Mouse (Mus musculus): ENCODE results near the gene Jmjd1c. TPM values are rescaled to one million over a fixed set of nuclear protein-coding genes. Genes with fewer than 3 reads are reported as not detected.

Gene Jmjd1c
- polyA plus RNA-seq, 1 experiment from 2014 or later, result 56.5 TPM

DNA sequence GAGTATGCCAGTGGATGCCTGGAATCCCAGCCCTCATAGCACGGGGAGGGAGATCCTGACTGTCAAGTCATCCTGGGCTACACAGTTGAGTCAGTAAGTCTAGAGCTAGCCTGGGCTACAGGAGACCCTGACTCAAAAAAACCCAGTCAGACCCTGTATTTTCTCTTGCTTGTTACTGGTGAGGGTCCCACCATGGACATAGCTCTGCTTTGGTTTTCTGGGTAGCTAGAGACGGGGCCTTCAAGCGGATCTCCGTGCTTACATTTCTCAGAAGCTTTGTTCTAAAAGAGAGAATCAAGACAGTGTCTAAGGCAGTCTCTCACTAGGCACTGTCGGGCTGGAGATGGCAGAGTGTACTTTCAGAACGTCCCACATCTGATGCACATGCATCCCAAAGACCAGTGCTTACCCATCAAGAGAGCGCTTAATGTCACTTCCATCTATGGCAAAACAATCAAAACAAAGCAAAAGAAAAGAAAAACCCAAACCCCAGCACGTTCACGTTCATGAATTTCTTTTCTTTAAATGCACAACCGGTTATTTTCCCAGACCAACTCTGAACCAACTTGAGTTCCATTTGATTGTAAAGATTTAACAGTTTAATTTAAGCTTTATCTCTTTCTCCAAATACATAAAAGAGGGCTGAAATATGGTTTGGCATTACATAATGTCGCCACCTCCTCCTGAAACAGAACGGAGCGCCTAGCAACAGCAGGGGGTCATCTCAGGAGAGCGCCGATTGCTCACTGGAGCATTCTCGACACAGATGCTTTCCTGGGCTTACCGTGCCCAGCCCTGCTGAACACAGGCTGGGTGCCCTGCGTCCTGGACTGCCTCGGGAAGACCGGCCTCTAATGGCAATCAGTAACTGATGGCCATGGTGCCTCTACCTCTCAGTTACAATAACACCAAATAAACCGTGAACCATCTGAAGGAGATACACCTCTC, 19.7 kb upstream of the Jmjd1c start:
- Histone ChIP-seq H3K27me3 (no peaks in the 10 kb centered on the region), H3K9ac (replicated peaks) (no peak overlapping the region), H3K9me3 (no peaks in the 10 kb centered on the region), H3K4me3 (no peak overlapping the region), H3K27ac (replicated peaks) (no peak overlapping the region), H3K4me1 (peaks cover 11% of the 10 kb centered on the region), H3K4me2 (replicated peaks) (no peak overlapping the region), H3K36me3 (no peaks in the 10 kb centered on the region)
- WGBS, result 71% methylated on average over 21 of the region's 21 CpGs
- ATAC-seq (ENCODE audit: low FRiP score, low read depth), result no peak

DNA sequence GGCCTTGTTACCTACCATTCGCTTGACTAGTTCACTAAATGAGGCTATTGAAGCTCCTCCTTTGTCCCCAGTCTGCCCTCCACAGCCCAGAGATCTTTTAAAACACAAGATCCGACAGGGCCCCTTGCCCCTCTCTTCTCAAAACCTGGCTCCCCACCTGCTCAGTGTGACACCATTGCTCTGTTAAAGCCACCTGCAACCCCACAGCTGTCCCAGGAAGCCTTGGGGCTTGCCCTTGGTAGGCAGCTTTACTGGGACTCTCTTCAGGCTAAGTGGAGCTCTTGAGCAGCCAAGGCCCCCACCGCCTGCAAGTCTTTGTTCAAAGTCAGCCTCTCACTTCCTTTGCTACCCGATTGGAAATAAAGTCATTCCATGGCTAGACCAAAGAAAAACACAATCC, 16.9 kb upstream of the Jmjd1c start:
- H3K9me3 ChIP-seq, result no peaks in the 10 kb centered on the region
- H3K4me1 ChIP-seq, result peaks cover 11% of the 10 kb centered on the region
- no peak overlapping the region for H3K4me2 ChIP-seq (replicated peaks)
- no peaks in the 10 kb centered on the region for H3K36me3 ChIP-seq
- H3K27ac ChIP-seq (replicated peaks), result no peak overlapping the region
- WGBS, result 60% methylated on average over 4 of the region's 4 CpGs
- ATAC-seq (ENCODE audit: low FRiP score, low read depth), result no peak
- H3K9ac ChIP-seq (replicated peaks), result no peak overlapping the region
- no peaks in the 10 kb centered on the region for H3K27me3 ChIP-seq
- no peak overlapping the region for H3K4me3 ChIP-seq

- no peaks in the 10 kb centered on the region for H3K36me3 ChIP-seq
- 88% methylated on average over 18 of the region's 18 CpGs for WGBS
- no peak overlapping the region for H3K4me2 ChIP-seq (replicated peaks)
- H3K27me3 ChIP-seq, result no peaks in the 10 kb centered on the region
- ATAC-seq (ENCODE audit: low FRiP score, low read depth), result no peak
- no peak overlapping the region for H3K9ac ChIP-seq (replicated peaks)
- H3K4me1 ChIP-seq, result peaks cover 10% of the 10 kb centered on the region
- no peak overlapping the region for H3K4me3 ChIP-seq
- no peak overlapping the region for H3K27ac ChIP-seq (replicated peaks)
- H3K9me3 ChIP-seq, result no peaks in the 10 kb centered on the region
These were observed 14.5 kb upstream of the Jmjd1c start for GRCm38 (mm10) chr10:67081206-67082007.

GRCm38 (mm10) chr10:67082531-67082930, 13.4 kb upstream of the Jmjd1c start:
- WGBS, result 82% methylated on average over 4 of the region's 4 CpGs
- ATAC-seq (ENCODE audit: low FRiP score, low read depth), result no peak

GRCm38 (mm10) chr10:67083446-67084166, 12.3 kb upstream of the Jmjd1c start:
- no peak for ATAC-seq (ENCODE audit: low FRiP score, low read depth)
- H3K9me3 ChIP-seq, result no peaks in the 10 kb centered on the region
- no peak overlapping the region for H3K4me2 ChIP-seq (replicated peaks)
- H3K4me3 ChIP-seq, result no peak overlapping the region
- H3K36me3 ChIP-seq, result no peaks in the 10 kb centered on the region
- H3K27me3 ChIP-seq, result no peaks in the 10 kb centered on the region
- 74% methylated on average over 10 of the region's 10 CpGs for WGBS
- H3K9ac ChIP-seq (replicated peaks), result no peak overlapping the region
- H3K27ac ChIP-seq (replicated peaks), result no peak overlapping the region
- H3K4me1 ChIP-seq, result peaks cover 5% of the 10 kb centered on the region

More at GRCm38 (mm10) chr10:67082531-67082930, 13.4 kb upstream of the Jmjd1c start:
- Histone ChIP-seq H3K4me2 (replicated peaks) (no peak overlapping the region), H3K9ac (replicated peaks) (no peak overlapping the region), H3K9me3 (no peaks in the 10 kb centered on the region), H3K27ac (replicated peaks) (no peak overlapping the region), H3K4me1 (peaks cover 5% of the 10 kb centered on the region), H3K36me3 (no peaks in the 10 kb centered on the region), H3K4me3 (no peak overlapping the region), H3K27me3 (no peaks in the 10 kb centered on the region)

GRCm38 (mm10) chr10:67085124-67085523, 10.8 kb upstream of the Jmjd1c start:
- no peak overlapping the region; the same call in 1 of the 2 replicates for H3K27ac ChIP-seq (replicated peaks)
- no peak for ATAC-seq (ENCODE audit: low FRiP score, low read depth)
- H3K27me3 ChIP-seq, result no peaks in the 10 kb centered on the region
- H3K9ac ChIP-seq (replicated peaks), result no peak overlapping the region
- no peak overlapping the region for H3K4me2 ChIP-seq (replicated peaks)
- 82% methylated on average over 10 of the region's 10 CpGs for WGBS
- no peaks in the 10 kb centered on the region for H3K4me1 ChIP-seq
- H3K4me3 ChIP-seq, result no peak overlapping the region
- 0 out of 2 replicates have a peak, but pooled peaks cover 2% of the 10 kb centered on the region for H3K36me3 ChIP-seq
- H3K9me3 ChIP-seq, result no peaks in the 10 kb centered on the region

- H3K27ac ChIP-seq (replicated peaks), result no peak overlapping the region
- ATAC-seq (ENCODE audit: low FRiP score, low read depth), result no peak
- 93% methylated on average over 7 of the region's 7 CpGs for WGBS
- no peaks in the 10 kb centered on the region for H3K4me1 ChIP-seq
- H3K27me3 ChIP-seq, result no peaks in the 10 kb centered on the region
- H3K36me3 ChIP-seq, result 0 out of 2 replicates have a peak, but pooled peaks cover 2% of the 10 kb centered on the region
- H3K9me3 ChIP-seq, result no peaks in the 10 kb centered on the region
- H3K4me2 ChIP-seq (replicated peaks), result no peak overlapping the region
- H3K9ac ChIP-seq (replicated peaks), result no peak overlapping the region
- no peak overlapping the region for H3K4me3 ChIP-seq
These were observed 10.0 kb upstream of the Jmjd1c start for GRCm38 (mm10) chr10:67085916-67086315.

- H3K27me3 ChIP-seq, result no peaks in the 10 kb centered on the region
- no peaks in the 10 kb centered on the region for H3K4me1 ChIP-seq
- no peaks in the 10 kb centered on the region for H3K9me3 ChIP-seq
- no peak overlapping the region for H3K9ac ChIP-seq (replicated peaks)
- H3K36me3 ChIP-seq, result 0 out of 2 replicates have a peak, but pooled peaks cover 2% of the 10 kb centered on the region
- H3K4me2 ChIP-seq (replicated peaks), result no peak overlapping the region
- H3K4me3 ChIP-seq, result no peak overlapping the region
- H3K27ac ChIP-seq (replicated peaks), result no peak overlapping the region
- ATAC-seq (ENCODE audit: low FRiP score, low read depth), result no peak
- WGBS, result 97% methylated on average over 5 of the region's 5 CpGs
These were observed 8.3 kb upstream of the Jmjd1c start for GRCm38 (mm10) chr10:67087447-67088226.

DNA sequence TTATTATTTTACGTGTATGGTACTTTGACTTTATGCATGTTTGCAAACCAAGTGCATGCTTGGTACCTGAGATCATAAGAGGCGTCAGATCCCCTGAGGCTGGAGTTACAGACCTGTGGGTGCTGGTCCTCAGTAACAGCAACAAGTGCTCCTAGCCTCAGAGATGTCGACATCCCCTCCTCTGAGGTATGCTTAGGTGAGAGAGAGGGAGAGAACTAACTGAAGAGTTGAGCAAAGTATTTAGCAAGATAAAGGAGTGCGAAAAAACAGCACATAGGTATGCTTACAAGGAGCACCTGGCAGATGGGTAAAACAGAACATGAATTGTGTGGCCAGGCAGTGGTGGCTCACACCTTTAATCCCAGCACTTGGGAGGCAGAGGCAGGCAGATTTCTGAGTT, 5.3 kb upstream of the Jmjd1c start:
- H3K9me3 ChIP-seq, result no peaks in the 10 kb centered on the region
- 0 out of 2 replicates have a peak, but pooled peaks cover 4% of the 10 kb centered on the region for H3K4me1 ChIP-seq
- 93% methylated on average over 4 of the region's 4 CpGs for WGBS
- no peak overlapping the region for H3K9ac ChIP-seq (replicated peaks)
- H3K4me2 ChIP-seq (replicated peaks), result no peak overlapping the region
- H3K36me3 ChIP-seq, result 0 out of 2 replicates have a peak, but pooled peaks cover 2% of the 10 kb centered on the region
- ATAC-seq (ENCODE audit: low FRiP score, low read depth), result no peak
- no peaks in the 10 kb centered on the region for H3K27me3 ChIP-seq
- H3K27ac ChIP-seq (replicated peaks), result no peak overlapping the region
- H3K4me3 ChIP-seq, result no peak overlapping the region

DNA sequence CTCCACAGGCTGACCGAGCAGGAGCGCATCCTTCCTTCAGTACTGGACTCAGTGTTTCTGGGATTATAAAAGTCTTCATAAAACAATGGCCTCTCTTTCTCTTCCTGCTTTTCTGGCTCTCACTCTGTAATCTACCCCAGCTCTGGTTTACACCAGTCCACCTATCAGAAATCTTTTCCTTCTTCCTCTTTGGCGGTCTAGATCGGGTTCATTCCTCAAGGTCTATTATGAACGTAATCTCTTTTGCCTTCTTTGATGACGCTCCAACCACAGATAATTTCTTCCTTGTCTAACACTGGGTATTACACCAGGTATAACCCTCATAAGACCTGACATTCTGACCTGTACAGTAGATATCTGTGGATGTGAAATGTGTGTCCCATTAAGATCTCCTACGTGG, 1.0 kb upstream of the Jmjd1c start:
- 90% methylated on average over 7 of the region's 7 CpGs for WGBS
- Histone ChIP-seq H3K9me3 (no peaks in the 10 kb centered on the region), H3K4me1 (peaks cover 27% of the 10 kb centered on the region), H3K4me2 (replicated peaks) (no peak overlapping the region), H3K4me3 (no peak overlapping the region), H3K27me3 (no peaks in the 10 kb centered on the region), H3K27ac (replicated peaks) (no peak overlapping the region), H3K9ac (replicated peaks) (no peak overlapping the region), H3K36me3 (0 out of 2 replicates have a peak, but pooled peaks cover 2% of the 10 kb centered on the region)
- ATAC-seq (ENCODE audit: low FRiP score, low read depth), result no peak

Data from midbrain, embryonic 12.5 days (tissue).